Mouse (Mus musculus) thymus, postnatal 14 days (tissue): Measurements from ENCODE around the gene Prkar2a.
A peak's percentile ranks its signal among the peaks of the same experiment; 100 is the strongest.

Experiments used
- DNase-seq: peaks from one replicate; pipeline ENCODE4 v3.0.0; 2021

The Prkar2a gene

DNA sequence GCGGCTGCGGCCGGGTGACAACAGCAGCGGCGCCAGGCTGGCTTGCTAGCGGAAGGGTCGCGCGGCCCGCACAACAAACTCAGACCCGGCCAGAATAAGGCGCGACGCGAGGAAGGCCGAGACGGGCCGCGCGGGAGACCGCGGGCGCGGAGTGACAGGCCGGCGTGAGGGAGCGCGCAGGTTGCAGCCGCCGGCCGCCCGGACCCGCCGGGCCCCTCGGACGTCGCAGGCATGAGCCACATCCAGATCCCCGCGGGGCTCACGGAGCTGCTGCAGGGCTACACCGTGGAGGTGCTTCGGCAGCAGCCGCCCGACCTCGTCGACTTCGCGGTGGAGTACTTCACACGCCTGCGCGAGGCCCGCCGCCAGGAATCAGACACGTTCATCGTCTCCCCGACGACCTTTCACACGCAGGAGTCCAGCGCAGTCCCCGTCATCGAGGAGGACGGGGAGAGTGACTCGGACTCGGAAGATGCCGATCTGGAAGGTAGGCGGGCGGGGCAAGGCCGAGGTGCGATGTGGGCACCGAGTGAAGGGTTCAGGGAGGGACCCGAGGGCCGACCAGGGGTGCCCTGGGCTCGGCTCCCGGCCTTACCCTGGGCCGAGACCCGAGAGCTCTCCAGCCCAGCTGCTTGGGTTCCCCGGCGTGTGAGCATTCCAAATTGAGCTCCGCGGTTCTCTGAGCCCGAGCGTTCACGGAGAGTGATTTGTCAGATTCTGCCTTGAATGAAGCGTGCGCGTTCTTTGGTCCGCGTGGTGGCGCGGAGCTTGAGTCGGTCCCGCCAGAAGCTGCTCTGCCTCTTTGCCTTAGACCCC is 3.3 kb downstream of the Prkar2a start:
- peak; percentile 46 for DNase-seq

DNA sequence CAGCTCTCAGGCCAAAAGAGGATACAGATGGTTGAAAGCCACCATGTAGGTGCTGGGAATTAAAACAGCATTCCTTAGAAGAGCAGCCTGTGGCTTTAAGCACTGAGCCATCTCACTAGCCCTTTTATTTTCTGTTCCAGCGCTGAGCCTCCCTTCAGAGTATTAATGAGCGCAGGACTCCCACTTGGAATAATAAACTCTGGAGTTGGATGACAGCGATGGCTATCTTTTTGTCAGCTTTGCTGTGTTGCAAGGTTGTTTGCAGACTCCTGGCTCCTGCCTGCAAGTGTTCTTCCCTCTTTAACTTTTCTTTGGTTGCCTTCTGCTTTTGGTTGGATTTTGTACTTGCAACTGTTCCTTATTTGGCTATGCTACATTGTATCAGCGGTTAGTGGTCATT is 4.8 kb downstream of the Prkar2a start:
- DNase-seq, result no peak

DNA sequence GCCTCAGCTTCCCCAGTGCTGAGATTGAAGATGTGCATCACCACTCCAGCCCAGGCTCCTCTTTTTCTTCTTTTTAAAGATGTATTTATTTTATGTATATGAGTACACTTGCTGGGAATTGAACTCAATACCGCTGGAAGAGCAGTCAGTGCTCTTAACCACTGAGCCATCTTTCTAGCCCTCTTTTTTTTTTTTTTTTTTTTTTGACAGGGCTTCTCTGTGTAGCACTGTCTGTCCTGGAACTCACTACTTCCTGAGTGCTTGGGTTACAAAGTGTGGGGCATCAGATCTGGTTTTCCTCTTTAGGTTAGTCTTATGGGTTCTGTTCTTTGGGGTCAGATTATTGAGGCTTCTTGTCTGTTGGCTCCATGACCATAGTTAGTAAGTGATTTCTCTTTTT is 5.4 kb downstream of the Prkar2a start:
- no peak for DNase-seq

DNA sequence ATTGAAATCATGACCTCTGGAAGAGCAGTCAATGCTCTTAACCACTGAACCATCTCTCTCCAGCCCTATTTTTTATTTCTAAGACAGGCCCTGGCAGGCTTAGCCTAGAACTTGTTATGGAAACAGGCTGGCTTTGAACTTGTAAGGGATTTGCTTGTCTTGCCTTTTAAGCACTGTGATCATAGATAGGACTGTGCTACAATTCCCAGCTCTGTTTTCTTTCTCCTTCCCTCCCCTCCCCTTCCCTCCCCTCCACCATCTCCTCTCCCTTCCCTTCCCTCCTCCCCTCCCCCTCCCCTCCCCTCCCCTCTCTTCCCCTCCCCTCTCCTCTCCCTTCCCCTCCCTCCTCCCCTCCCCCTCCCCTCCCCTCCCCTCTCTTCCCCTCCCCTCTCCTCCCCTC is 13.4 kb downstream of the Prkar2a start:
- DNase-seq, result no peak

DNA sequence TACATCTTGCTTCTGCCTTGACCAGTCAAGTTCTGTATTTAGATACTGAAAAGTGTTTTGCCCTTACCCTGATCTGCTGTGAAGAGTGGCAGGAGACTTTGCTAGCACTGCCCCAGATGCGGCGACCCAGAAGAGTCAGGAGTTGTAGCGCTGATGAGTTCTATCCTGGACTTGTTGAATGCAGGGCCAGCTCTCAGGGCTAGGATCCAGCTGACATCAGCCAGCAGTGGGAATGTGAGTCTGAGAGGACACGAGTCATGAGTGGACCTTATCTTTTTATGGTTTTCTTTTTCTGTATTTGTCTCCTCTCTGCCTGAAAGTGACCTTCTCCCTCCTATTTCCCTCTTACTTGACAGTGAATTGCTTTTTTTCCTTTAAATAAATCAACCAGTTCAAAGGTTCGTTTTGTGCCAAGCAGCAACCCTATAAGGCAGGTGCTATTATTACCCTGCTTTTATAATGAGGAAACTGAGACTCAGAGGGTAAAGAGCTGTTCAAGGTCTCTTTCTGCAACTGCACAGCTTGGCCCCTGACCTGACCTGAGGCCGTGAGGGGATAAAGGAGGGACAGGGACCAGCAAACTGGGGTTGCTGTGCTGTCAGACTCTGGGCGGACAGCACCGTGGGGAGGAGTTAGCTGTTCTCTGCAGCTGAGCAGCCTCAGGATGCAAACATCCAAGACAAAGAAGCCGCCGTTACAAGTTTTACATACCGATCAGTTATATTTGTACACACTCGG is 14.4 kb downstream of the Prkar2a start:
- DNase-seq, result no peak

DNA sequence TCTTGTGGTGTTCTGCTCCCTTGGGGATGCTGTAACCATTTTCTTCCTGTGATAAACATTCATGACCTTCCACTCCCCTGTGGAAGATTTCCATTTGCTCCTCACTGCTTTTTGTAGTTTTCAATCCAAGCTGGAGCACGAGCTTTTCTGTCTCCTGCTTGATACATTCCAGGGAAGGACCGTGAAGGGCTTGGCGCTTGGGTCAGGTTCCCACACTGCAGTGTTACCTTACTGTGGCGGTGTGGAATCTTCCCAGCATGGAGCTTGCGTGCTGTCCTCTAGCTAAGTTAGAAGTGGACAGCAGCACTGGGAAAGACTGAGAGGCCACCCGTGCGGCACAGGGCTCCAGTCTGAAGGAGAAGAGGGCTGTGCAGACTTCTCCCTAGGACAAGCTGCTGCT is 15.5 kb downstream of the Prkar2a start:
- DNase-seq, result no peak

DNA sequence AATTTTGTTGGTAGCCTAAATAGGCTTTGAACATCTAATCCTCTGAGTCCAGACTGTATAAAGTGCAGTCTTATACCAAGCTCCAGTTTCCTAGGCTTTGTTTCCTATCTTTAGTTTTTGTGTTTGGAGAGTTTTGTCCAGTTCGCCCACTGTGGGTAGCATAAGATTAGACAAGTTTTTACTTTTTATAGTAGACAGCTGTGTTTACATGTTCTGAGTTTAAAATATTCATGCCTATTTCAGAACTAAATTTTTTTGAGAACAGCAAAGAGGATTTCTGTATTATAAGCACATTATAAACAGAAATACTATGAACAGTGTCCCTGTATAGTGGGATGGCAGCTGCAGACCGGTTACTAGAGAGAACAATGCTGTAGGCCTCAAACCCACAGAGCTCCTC is 18.1 kb downstream of the Prkar2a start:
- no peak for DNase-seq

DNA sequence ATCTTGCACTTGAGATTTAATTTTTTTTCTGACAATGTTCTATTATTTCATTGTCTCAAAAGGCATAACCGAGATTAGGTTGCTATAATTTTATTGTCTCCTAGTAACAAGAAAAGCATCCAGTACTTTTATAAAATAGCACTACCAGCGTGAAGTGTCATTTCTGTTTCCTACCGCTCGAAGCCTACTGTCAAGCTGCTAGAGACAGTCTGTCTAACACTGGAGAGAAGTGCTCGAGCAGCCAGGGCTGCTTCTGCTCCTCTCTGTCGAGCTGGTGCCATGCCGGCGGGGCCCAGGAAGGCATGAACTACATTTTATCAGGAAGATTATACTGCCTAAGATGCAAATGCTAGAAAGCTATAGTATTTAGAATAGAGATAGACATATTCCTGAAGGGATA is 19.7 kb downstream of the Prkar2a start:
- DNase-seq, result no peak

DNA sequence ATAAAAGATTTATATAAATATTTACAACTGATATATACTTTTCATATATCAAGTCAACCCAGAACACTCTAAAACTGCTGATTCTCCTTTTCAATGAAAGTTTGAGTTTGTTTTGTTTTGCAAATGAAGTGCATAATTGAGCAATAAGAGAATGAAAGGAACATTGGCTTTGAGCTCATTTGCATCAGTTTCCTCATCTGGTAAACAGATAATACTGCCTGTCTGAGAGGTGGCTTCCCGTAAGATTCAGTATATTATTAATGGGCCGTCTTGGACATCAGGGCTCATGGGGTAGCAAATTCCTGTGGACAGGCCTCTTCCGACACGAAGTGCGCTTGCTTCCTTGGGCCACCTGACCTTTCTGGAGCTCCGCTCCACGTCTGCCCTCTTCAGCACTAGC is 21.7 kb downstream of the Prkar2a start:
- no peak for DNase-seq

DNA sequence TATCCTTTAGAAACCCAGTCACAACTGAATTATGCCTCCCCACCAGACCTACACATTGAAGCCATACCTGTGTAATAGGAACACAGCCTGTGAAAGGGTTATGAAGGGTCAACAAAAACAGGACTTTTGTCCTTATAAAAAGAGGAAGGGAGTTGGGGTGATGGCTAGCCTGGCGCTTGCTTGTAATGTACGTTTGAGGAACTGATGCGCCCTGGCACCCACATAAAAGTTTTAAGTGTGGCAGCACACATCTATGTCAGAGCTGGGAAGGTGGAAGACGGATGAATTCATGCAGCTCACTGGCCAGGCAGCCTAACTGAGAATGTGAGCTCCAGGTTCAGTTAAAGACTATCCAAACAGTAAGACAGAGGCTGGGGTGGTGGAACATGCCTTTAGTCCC is 27.1 kb downstream of the Prkar2a start:
- DNase-seq, result no peak

DNA sequence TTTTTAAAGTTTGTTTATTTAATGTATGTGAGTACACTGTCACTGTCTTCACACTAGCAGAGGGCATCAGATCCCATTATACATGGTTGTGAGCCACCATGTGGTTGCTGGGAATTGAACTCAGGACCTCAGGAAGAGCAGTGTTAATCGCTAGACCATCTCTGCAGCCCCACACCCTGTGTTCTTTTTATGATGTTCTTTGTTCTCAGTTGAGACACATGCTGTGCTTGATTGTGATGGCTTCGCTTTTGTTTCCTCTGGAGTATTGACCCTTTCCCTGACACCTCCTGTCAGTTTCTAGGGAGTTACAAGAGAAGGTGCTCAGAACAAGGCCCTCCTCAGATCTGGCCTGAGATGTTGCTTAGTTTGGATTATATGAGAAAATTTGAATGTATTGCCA is 34.6 kb downstream of the Prkar2a start:
- DNase-seq, result no peak

DNA sequence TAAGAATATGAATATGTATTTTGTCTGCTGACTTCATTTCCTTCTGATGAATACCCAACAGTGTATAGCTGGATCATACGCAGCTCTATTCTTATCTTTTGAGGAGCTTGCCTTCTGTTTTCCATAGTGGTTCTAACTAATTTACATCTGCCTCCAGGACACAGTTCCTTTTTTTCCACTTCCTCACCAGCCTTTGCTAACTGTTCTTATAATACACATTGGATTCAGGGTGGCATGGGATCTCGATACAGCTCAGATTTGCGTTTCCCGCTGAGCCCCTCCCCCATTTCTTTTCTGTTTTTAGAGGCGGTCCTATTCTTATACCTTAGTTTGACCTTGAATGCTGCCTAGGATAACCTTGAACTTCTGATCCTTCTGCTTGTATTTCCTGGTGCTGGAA is 37.0 kb downstream of the Prkar2a start:
- no peak for DNase-seq

DNA sequence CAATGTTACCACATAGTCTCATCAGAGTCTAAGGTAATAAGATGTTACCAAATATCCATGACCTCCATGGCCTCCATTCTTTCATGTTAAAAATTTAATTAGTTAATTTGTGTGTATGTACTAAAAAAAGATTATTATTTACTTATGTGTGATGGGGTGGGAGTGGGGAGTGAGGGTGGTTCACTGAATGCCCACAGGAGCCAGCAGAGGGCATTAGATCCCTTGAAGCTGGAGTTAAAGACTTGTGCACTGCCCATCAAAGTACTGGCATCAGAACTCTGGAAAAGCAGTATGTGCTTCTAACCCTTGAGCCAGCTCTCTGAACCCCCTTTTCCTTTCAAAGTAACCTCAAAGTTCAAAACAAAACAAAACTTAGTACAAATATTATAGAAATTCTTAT is 39.9 kb downstream of the Prkar2a start:
- DNase-seq, result no peak

DNA sequence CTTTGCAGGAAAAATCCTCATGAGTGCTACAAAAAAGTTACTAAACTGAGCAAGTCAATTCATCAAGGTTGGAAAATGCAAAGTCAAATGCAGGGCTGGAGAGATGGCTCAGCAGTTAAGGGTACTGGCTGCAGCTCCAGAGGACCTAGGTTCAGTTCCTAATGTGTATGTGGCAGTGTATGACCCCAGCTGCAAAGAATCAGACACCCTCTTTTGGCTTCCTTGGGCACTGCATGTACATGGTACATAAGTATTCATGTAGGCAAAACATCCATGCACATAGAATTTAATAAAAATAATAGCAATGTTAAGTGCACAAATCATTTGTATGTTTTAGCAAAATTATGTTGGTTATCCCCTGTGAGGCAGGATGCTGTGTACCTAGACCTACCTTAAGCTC is 43.3 kb downstream of the Prkar2a start:
- DNase-seq, result peak; percentile 5

DNA sequence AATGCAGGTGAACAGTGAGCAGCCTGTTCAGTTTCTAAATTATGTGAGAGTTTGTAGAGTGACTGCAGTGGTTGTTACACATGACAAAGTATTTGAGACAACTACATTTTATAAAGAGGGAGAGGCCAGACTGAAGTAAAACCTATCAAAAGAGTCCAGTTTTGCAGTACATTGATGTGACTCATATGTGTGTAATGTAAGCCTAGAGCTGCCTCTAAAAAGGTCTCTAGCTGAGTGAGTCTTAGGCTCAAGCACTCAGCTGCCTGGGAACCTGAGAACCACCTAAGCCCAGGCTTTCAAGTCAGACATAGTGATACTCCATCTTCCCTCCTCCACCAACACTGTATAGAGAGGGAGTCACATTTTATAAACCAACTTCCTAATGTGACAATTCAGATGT is 45.5 kb downstream of the Prkar2a start:
- no peak for DNase-seq

DNA sequence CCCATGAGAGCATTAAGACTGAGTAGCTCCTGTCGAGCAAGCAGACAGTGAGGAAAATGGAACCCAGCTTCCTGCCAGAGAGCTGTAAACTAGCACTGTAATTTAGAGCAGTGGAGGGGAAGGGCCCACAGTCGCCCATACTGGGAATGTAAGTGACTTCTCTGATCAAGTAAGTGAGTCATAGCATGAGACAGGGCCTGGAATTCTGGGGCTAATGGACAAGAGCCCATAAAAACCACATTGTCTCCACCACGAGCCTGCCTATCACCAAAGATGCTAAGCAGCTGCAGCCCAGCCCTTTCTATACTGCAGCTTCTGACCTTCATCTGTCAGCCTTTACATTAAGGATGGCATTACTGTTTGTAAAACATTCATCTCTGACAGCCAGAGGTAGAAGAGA is 50.1 kb downstream of the Prkar2a start:
- no peak for DNase-seq

DNA sequence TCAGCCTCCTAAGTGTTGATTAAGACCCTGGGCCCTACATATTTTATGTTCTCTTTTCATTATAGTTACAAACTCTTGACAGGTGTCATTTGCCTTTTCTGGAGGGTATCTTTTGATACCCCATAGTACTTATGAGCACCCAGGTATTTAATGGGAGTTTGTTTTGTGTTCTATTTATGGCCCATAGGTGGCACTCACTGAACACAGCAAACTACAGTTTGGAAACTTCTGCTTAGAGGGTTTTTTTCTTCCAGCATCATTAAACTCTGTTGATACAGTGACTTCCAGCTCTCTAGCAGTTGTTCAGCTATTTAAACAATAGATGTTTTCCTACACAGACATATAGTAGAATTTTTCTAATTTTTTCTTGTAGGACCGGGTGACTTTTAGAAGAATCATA is 50.9 kb downstream of the Prkar2a start:
- no peak for DNase-seq

DNA sequence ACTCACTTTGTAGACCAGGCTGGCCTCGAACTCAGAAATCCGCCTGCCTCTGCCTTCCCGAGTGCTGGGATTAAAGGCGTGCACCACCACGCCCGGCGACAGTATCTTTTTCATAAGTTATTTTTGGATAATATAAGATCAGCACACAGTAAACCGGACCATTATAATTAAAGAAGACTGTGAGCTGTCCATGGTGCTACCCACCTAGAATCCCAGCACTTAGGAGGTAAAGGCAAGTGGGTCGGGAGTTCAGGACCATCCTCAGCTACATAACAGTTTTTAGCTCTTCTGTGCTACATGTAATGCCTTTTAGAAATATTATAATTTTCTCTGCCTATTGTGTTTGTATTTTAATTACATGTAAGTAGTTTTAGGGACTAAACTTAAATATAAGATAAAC is 52.9 kb downstream of the Prkar2a start:
- DNase-seq, result no peak

DNA sequence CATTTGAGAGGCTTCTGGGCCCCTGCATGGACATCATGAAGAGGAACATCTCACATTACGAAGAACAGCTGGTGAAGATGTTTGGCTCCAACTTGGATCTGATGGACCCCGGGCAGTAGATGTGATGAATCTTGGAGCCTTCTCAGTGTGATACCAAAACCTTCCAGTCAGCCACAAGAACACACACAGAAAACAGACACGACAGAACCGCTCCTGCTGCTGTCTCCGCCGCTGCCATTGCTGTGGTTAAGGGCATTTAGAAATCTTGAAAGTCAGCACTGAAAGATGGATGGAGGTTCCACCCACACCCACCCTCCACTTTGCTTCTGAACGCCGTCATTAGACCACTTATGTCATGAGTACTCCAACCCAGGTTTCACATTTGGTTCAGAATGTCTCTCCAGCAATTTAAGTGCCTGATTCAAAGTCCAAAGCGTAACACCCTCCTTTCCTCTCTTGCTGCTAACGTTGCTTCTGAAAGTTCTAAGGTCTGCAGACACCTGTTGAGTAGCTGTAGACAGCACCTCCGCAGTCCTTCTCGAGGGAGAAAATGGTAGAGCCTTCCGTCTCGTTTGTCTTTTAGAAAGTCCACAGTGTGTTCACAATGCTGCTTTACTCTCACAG is 57.9 kb downstream of the Prkar2a start:
- no peak for DNase-seq

DNA sequence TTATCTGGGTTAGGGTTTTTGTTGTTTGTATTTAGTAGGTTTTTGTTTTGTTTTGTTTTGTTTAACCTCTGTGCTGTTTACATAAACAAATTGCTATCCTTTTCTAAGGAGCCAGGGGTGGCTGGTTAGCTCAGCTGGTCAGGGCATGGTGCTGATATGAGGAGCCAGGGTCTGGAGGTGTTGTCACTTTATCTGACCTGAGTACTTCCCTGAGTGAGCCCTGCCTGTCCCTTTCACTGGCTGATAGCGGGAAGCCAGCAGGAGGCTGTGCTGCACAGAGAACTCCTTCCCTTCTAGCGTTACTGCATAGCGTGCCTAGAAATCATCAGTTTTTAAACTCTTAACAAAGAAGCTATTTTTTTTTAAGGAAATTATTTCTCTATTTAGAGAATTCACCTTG is 58.6 kb downstream of the Prkar2a start:
- no peak for DNase-seq

DNA sequence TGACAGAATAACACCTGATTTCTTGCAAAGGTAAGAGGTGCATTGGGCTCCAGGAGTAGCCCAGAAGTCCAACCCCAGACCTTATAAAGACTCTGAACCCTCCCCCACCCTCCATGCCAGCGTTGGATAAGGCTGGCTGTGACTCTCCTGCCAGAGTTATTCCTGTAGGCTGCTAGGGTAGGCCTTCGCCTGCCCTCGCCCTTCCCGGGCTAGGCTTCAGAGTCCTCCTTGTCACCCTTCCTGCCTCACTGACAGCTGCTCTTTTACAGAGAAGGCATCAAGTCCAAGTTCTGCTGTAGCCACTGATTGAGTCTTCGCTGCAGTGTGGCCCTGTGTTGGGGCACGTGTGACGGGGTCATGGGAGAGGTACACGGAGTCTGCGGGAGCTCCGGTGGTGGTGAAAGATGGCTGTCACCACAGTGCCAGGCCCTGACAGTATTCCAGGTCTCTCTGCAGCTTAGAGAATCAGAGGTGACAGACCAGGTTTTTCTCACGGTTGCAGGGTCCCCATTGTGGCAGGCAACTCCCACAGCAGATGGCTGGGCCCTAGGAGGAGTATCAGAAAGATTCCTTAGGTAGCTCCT is 59.6 kb downstream of the Prkar2a start:
- no peak for DNase-seq

DNA sequence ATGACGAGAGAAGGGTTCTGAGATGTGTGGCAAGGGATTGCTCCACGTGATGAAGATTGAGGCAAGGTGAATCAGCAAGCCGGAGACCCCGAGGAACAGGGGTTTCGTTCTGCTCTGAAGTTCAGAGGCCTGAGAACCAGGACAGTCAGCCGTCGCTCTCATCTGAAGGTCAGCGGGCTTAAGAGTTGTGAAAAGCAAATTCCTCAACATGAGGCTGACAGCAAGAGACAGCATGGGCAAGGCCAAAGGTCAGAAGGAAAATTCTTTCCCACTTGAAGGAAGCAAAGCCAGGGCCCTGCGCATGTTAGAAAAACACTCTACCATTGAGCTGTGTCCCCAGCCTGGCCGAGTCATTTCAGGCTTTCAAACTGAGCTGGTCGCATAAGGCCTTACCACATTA is 61.5 kb downstream of the Prkar2a start:
- DNase-seq, result no peak

DNA sequence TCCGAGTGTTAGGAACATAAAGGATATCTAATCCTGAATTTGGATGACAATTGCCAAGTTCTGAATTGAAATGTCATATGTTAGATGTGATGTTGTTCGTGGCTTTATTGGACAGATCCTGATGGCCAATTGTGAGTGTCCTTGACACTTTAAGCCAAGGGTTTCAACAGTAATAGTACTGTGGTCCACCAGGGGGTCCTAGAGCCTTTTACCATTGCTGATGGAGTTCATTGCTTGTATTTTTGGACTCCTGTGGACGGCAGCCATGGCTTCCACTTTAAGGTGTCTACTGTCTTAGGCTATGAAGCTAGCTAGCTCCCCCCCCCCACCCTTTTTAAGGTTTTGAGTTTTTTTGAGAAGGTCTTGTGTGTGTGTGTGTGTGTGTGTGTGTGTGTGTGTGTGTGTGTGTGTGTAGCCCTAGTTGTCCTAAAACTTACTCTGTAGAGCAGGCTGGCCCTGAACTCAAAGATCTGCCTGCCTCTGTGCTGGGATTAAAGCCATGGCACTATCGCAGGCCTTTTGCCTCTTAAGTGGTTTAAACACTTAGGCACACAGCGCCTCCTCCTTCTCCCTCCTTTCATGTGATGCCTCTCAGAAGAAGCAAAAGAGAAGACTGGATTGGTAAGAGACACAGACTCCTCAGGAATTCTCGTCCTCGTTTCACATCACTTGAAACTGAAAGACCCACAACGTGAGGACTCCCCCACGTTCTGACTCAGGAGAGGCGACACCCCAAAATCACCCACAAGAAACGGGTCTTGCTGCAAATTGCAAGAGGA is 63.2 kb downstream of the Prkar2a start:
- no peak for DNase-seq
